Mouse (Mus musculus): ENCODE results near the gene Dclk1.
A peak's percentile ranks its signal among the peaks of the same experiment; 100 is the strongest.

Dclk1 gene

GRCm38 (mm10) chr3:55266091-55266490, 23.9 kb downstream of the Dclk1 start:
- DNase-seq, result no peak

GRCm38 (mm10) chr3:55269802-55270201, 27.6 kb downstream of the Dclk1 start:
- DNase-seq, result no peak

GRCm38 (mm10) chr3:55270345-55270744, 28.2 kb downstream of the Dclk1 start:
- DNase-seq, result no peak

GRCm38 (mm10) chr3:55270920-55271319, 28.8 kb downstream of the Dclk1 start:
- DNase-seq, result no peak

- DNase-seq, result no peak
Observed at GRCm38 (mm10) chr3:55272536-55272935, 30.4 kb downstream of the Dclk1 start.

- no peak for DNase-seq
Observed at GRCm38 (mm10) chr3:55276446-55276845, 34.3 kb downstream of the Dclk1 start.

- no peak for DNase-seq
Observed at GRCm38 (mm10) chr3:55276851-55277250, 34.7 kb downstream of the Dclk1 start.

GRCm38 (mm10) chr3:55277829-55278228, 35.7 kb downstream of the Dclk1 start:
- DNase-seq, result no peak

- DNase-seq, result no peak
Observed at GRCm38 (mm10) chr3:55279923-55280322, 37.8 kb downstream of the Dclk1 start.

GRCm38 (mm10) chr3:55280471-55280870, 38.3 kb downstream of the Dclk1 start:
- DNase-seq, result no peak

- DNase-seq, result no peak
Observed at GRCm38 (mm10) chr3:55284215-55284614, 42.1 kb downstream of the Dclk1 start.

- no peak for DNase-seq
Observed at GRCm38 (mm10) chr3:55288726-55289125, 46.6 kb downstream of the Dclk1 start.

GRCm38 (mm10) chr3:55291964-55292363, 49.8 kb downstream of the Dclk1 start:
- DNase-seq, result no peak

- no peak for DNase-seq
Observed at GRCm38 (mm10) chr3:55292783-55293430, 50.7 kb downstream of the Dclk1 start.

- no peak for DNase-seq
Observed at GRCm38 (mm10) chr3:55305653-55306052, 63.5 kb downstream of the Dclk1 start.

GRCm38 (mm10) chr3:55307553-55308177, 65.5 kb downstream of the Dclk1 start:
- DNase-seq, result no peak

GRCm38 (mm10) chr3:55309961-55310360, 67.8 kb downstream of the Dclk1 start:
- no peak for DNase-seq

GRCm38 (mm10) chr3:55315827-55316226, 73.7 kb downstream of the Dclk1 start:
- no peak for DNase-seq

- no peak for DNase-seq
Observed at GRCm38 (mm10) chr3:55318021-55318420, 75.9 kb downstream of the Dclk1 start.

- DNase-seq, result no peak
Observed at GRCm38 (mm10) chr3:55320572-55320971, 78.4 kb downstream of the Dclk1 start.

- no peak for DNase-seq
Observed at GRCm38 (mm10) chr3:55324029-55324428, 81.9 kb downstream of the Dclk1 start.

- no peak for DNase-seq
Observed at GRCm38 (mm10) chr3:55330496-55330895, 88.3 kb downstream of the Dclk1 start.

GRCm38 (mm10) chr3:55331694-55332093, 89.5 kb downstream of the Dclk1 start:
- no peak for DNase-seq

GRCm38 (mm10) chr3:55333511-55333910, 91.3 kb downstream of the Dclk1 start:
- DNase-seq, result no peak

- peak; percentile 30 for DNase-seq
Observed at GRCm38 (mm10) chr3:55336895-55337294, 94.7 kb downstream of the Dclk1 start.
